Mouse (Mus musculus) layer of hippocampus, adult 9-11 months (tissue): Measurements from ENCODE around the gene A4galt.
A peak's percentile ranks its signal among the peaks of the same experiment; 100 is the strongest.

Source experiments
- DNase-seq: peaks from one replicate; pipeline ENCODE4 v3.0.0; 2022

A4galt gene

GRCm38 (mm10) chr15:83265269-83265668, 13.7 kb upstream of the A4galt start:
- no peak for DNase-seq

GRCm38 (mm10) chr15:83263405-83263804, 11.8 kb upstream of the A4galt start:
- DNase-seq = no peak

DNA sequence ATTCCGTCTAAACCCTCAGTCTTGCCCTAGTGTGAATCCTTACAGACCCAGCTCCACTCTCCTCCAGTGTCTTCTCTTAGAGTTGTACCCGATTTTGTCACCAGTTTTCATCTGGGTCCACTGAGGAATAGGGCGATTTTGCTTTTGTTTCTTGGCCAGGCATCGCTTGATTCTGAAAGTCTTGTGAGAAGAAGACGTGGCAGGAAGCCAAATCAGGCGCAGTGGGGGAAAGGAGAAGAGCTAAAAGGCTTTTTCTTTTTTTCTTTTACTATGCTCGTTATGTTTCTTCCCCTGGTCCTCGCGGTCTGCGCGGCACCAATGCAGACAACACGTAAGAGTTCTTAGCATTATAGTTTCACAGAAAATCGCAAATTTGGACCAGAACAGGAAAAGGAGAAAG, 6.3 kb upstream of the A4galt start:
- no peak for DNase-seq

GRCm38 (mm10) chr15:83256491-83256890, 4.9 kb upstream of the A4galt start:
- DNase-seq = no peak

DNA sequence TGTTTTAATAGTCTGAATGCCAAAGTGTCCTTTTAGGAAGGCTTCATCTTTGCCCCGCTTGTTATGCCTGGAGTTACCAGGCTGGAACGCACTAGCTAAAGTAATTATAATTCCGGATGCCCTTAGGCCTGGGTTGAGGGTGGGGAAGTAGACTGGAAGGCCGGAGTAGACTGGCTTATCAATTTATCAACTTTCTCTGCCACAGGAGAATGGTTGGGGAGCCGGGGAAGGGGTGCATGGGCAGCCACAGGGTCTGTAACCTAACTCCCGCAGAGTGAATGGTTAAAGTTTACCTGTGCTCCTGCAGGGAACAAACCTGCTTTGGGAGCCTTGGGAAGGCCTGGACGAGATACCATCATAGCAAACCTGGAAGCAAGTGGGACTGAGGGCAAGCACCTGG, 4.4 kb upstream of the A4galt start:
- no peak for DNase-seq

GRCm38 (mm10) chr15:83255191-83255782, 3.7 kb upstream of the A4galt start:
- no peak for DNase-seq

DNA sequence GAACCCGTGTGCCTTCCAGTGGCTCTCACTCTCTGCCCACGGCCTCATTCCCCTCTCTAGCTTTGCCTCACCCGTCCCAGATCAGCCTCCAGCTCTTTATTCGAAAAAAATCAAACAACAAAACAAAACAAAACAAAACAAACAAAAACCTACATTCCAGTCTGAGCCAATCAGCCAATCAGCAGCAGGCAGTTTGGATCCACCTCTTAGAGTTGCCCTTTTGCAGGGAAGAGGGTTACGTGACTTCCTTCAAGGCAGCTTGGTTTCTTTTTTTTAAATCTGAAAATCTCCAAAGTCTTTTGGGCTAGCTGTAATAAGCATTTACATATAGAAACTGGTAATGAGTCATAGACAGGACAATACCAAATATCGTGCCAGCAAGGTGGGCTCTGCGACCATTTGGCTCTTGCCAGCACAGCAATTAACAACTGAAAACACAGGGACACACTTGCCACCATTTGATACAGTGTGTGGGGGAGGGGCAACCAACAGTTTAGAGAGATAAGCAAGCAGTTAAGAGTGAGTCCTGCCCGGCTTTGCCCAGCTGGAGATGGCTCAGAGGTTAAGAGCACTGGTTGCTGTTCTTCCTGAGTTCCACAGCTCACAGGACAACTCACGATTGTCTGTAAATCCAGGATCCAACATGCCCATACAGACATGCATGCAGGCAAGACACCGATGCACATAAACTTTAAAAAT, 2.9 kb upstream of the A4galt start:
- DNase-seq = no peak

DNA sequence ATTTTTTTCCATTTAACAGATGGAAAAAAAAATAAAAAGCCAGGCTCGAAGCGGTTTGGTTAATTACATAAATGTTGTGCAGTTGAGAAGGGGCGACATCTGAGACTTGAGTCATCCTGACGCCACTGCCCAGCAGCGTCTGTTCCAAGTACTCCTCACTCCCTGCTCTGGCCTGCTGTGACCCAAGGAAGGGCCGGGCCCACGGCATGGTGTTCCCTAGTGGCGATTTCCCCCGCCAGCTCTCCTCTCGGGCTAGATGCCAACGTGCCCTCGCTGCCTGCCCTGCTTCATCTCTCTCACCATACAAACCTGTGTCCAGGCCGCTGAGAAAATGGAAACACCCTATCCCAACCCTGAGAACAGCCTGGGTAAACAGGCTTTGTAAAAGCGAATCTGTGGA, 486 bp upstream of the A4galt start:
- no peak for DNase-seq

DNA sequence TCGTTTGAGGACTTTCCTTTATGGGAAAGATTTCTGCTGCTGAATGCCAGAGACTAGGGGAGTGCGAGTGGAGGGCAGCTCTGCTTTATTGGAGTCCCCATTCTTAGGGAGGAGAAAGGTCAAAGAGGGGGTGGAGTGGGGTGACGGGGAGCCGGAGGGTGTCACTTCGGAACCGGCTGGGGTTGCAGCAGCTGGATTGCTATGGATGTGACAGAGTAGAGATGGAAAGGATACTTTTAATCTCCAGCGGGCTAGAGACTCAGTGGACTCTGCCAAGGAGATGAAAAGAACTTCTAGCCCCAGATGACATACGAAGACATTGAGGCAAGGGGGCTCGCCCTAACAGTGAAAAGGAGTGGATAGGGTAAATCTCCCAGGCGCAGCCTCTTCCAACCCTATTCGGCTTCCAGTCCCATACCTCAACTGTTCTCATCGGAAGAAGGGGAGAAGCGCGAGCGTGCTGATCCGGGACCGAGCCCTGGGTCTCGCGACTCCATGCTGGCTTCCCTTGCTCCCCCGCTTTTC, 861 bp downstream of the A4galt start:
- DNase-seq = no peak

GRCm38 (mm10) chr15:83249535-83250287, 1.9 kb downstream of the A4galt start:
- no peak for DNase-seq

GRCm38 (mm10) chr15:83248236-83248844, 3.2 kb downstream of the A4galt start:
- DNase-seq = no peak

DNA sequence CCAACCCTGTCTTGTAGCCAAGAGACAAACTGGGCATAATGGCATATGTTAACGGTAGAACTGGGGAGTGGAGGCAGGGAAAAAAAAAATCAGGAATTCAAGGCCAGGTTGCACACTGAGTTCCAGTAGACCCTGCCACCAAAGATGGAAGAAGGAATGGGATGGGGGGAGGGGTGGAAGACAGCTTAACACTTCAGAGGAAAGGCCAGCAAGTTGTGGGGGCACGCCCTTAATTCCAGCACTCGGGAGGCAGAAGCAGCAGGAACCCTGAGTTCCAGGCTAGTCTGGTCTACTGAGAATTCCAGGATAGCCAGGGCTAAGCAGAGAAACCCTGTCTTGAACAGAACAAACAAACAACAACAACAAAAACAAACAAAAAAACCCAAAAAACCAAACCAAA, 7.2 kb downstream of the A4galt start:
- DNase-seq = no peak

DNA sequence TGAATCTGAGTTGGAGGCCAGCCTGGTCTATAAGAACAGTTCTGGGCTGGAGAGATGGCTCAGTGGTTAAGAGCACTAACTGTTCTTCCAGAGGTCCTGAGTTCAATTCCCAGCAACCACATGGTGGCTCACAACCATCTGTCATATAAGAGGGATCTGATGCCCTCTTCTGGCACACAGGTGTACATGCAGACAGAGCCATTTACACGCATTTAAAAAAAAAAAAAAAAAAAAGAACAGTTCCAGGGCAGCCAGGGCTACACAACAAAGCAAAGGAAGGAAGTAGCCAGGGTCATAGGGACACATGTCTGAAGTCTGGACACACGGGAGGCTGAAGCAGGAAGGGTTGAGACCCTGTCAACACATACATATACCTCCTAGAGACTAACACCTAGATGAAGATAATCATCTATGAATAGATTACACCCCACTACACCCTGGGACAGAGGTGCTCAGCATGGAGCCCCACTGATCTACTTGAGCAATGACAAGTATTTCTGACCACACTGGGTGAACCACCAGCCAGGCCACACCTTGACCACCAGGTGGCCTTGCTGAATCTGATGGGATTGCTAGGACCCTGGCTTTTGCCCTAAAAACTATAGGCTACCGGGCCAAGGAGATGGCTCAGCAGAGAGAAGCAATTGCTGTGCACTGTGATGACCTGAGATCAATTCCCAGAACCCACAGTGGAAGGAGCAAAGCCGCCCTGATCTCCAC, 9.5 kb downstream of the A4galt start:
- DNase-seq = no peak

DNA sequence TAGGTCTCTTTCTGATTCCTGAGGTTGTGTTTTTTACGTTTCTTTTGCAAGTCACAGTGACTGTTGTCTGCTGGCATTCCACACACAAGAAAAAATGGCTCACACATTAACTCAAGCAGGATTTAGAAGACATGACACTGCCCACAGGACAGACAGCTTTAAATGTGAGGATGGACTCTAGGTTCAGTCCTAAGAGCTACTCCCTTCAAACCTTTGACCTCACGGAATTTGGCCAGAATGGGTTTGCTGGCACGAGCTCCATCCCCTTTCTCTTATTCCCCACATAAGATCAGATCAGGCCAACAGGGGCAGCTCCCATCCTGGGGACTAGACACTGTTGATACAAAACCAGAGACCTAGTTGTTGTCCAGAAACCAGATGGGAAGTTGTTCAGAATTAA, 10.1 kb downstream of the A4galt start:
- DNase-seq = no peak

DNA sequence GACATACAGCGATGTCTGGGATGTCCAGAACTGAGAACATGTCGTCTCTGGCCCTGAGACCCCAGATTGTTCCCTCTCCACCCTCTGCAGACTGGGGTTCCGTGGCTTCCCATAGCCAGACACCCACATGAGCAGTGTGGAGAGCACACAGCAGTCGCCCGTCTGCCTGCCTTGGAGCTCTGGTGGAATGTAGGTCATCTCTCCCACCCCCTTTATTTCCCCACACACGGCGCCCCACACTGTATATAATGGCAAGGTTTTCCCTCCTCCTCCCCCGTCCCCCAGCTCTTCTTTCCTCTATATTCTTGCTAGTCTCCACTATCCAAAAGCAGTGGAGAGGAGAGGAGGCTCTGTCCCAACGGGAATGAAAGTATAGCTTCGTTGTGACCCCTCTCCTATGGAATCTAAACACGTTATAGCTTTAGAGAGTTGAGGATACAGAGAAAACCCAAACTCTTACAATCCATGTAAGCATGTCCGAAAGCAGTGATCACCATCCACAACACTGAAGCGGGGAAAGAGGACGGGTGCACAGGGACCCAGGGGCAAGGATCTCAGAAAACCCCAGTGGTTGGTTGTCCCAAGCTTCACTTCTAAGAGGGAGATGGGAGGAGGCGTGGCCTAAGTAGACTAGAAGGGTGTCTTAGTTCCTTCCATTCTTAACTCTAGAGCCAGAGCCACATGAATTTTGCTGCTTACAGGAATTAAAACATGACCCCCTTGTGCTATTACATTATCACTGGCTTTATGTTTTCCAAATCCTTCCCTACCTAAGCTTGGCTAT, 13.9 kb downstream of the A4galt start:
- no peak for DNase-seq

- DNase-seq = no peak
Measured at GRCm38 (mm10) chr15:83236824-83237223, 14.8 kb downstream of the A4galt start.

GRCm38 (mm10) chr15:83233219-83233992, 18.2 kb downstream of the A4galt start:
- peak; percentile 47 for DNase-seq

DNA sequence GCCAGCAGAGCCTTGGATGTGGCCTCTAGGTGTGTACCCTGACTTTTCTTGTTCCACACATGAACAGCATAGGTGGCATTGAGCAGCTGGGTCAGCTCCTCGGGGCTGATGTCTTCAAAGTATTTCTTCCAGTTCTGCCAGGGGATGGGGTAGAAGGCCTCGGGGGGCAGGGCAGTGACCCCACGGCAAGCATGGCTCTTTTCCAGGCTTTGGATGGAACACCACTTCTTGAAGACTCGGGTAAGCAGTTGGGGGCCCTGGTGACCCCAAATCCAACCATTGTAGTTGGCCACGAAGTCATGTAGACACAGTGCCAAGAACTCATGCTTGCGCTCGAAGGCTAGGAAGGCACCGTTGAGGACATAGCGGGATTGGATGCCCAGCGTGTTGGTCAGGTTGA, 24.0 kb downstream of the A4galt start:
- DNase-seq = no peak

- DNase-seq = no peak
Measured at GRCm38 (mm10) chr15:83226871-83227270, 24.7 kb downstream of the A4galt start.

GRCm38 (mm10) chr15:83226066-83226834, 25.3 kb downstream of the A4galt start:
- DNase-seq = no peak
